Mouse (Mus musculus): ENCODE measurements around the gene Csgalnact2. TPM values are rescaled to one million over a fixed set of nuclear protein-coding genes. Genes with fewer than 3 reads are reported as not detected.

Csgalnact2 gene
- total RNA-seq, 1 experiment from 2014 or later = 77.9 TPM

GRCm38 (mm10) chr6:118064968-118065530 is 73.9 kb downstream of the Csgalnact2 start:
- peak; percentile 43 to 54; a peak in 2 of 4 replicates for ATAC-seq (replicated peaks in 1 of 2; ENCODE audit: insufficient read depth in 1 of 2, low FRiP score in 2 of 2, low TSS enrichment in 1 of 2, low read depth in 1 of 2, poor library complexity in 2 of 2, severe bottlenecking in 2 of 2)

- no peak for ATAC-seq (replicated peaks in 1 of 2; ENCODE audit: insufficient read depth in 1 of 2, low FRiP score in 2 of 2, low TSS enrichment in 1 of 2, low read depth in 1 of 2, poor library complexity in 2 of 2, severe bottlenecking in 2 of 2)
Measured at GRCm38 (mm10) chr6:118063266-118063665, 75.7 kb downstream of the Csgalnact2 start.

GRCm38 (mm10) chr6:118061266-118061665 is 77.7 kb downstream of the Csgalnact2 start:
- no peak for ATAC-seq (replicated peaks in 1 of 2; ENCODE audit: insufficient read depth in 1 of 2, low FRiP score in 2 of 2, low TSS enrichment in 1 of 2, low read depth in 1 of 2, poor library complexity in 2 of 2, severe bottlenecking in 2 of 2)

Other genes starting within 250 kb of the Csgalnact2 start
- gene Hnrnpf, start 238.8 kb downstream of the Csgalnact2 start, total RNA-seq (2017) = 1,188 and 1,536 TPM in 2 replicates
- gene Fxyd4, start 201.4 kb downstream of the Csgalnact2 start, total RNA-seq (2017) = 0.15 TPM in 1 of 2 replicates, not detected in the other
- 0.25 TPM in 1 of 2 replicates, not detected in the other for gene Rasgef1a, start 127.7 kb downstream of the Csgalnact2 start, total RNA-seq (2017)
- gene Ret, start 58.6 kb upstream of the Csgalnact2 start, total RNA-seq (2017) = not detected in 2 replicates